Mouse (Mus musculus): Measurements from ENCODE around the gene Kif24.
"Not testable (repeated sequence)": the region's sequence is repeated elsewhere in the genome, so short reads cannot be mapped to it uniquely, and the experiment has no call there.

Gene Kif24

DNA sequence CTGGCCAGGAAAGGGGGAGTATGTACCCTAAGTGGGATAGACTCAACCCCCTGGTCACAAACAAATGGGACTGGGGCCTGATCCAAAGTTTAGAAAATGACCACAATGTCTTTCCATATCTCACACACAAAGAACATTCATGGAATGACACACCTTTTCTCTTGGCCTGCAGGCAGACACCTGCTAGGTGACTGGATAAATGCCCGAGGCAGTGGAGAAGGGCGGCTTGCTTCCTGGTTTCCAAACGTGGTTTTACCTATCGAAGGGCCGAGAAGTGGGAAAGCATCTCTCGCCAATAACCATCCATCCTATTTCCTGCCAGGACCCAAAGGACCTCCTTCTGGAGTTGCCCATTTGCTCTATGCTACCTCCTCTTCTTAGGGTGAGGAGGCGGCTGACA, 28.3 kb upstream of the Kif24 start:
- DNase-seq (ENCODE audit: low spot score in 2 of 2) = no peak

DNA sequence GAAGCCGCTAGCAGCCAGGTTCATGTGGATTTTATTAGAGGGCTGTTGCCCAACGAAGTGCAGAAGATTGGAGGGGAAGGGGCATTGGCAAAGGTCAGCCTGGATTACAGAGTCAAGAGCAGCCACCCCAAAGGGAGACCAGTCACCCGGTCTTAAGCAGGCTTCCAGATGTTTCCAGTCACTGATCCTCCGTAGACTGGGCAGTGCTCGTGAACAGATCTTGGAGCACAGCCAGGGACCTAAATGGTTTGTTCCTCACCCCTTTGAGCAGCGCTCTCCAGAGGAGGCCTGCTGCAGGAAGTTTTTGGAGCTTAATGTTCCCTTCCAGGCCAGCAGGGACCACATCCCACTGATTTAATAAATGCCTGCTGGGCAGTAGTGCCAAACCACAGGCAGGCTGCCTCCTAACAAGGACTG, 16.9 kb upstream of the Kif24 start:
- DNase-seq (ENCODE audit: low spot score in 2 of 2) = peak; percentile 65 to 66

DNA sequence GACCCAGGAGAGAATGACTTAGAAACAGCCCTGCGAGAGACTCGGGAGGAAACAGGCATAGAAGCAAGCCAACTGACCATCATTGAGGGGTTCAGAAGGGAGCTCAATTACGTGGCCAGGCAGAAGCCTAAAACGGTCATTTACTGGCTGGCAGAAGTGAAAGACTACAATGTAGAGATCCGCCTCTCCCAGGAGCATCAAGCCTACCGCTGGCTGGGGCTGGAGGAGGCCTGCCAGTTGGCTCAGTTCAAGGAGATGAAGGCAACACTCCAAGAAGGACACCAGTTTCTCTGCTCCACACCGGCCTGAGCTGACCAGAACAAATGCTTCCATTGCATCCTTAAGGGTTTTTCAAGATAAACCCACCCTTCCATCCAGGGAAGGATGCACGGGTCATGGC, 15.6 kb upstream of the Kif24 start:
- DNase-seq (ENCODE audit: low spot score in 2 of 2) = peak; percentile 65 to 69

DNA sequence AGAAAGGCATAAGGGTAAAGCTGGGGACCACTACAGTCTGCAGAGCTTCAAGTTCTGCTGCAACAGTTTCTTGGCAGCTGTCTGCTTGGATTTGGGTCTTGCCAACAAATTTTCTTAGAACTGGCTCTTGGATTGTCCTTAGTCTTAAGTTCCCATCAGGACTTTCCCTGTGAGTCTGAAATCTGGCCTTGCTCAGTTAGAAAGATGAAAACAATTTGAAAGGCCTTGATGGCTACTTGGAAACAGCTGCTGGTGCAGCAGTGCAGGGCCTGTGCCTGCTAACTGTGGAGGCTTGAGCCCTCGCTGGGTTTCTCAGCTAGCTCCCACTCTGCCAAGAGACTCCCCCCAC, 14.7 kb upstream of the Kif24 start:
- peak in 1 of 2 experiments; percentile 41 for DNase-seq (ENCODE audit: low spot score in 2 of 2)

DNA sequence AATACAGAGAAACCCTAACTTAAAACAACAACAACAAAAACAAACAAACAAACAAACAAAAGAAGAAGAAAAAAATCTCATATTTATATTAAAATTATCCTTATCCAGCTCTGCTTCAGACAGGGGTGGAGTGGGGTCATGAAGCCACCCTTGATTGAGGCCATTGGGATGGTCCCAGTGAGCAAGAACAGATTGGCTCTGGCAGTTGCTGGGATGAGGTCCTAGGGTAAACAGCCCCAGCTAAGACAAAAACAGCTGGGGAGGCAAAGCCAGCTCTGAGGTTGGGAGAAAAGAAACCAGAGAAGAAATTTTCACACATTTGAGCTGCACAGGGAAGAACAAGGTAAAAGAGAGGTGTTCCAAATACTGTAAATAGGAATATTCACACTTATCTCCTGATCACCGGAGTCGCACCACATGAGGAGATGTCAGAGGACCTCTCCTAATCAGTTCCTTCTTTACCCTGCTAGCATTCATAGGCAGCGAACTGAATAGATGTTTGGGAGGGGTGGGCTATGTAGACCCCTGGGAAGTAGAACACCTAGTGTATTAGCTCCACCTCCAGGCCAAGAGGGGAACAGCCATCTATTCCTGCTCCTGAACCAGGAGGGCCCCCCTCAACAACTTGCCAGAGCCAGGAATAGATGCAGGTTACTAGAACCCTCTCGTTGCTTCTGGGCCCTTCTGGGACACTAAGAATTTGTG, 14.2 kb upstream of the Kif24 start:
- no peak for DNase-seq (ENCODE audit: low spot score in 2 of 2)

DNA sequence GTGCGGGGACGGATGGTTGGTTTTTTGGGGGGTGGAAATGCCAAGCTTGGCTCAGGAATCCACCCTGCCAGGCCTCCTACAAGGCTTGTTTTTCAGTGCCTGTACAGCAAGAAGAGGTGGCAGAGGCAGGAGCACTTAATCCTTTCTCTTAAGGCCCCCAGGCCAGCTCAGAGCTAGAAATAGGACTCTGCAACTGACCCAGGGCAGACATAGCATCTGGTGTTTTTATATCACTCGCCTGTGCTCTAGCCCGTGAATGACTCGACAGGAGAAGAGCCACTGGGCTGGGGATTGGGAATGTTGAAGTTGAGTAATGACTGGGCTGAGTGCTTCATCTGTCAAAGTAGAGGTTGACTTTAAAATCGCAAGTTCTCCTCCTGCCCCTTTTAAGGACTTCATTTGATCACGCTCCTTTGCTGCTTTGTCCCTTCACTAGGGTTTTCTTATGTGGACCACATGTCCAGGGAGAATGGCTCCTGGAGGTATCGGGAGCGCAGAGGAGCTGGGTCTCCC, 13.0 kb upstream of the Kif24 start:
- DNase-seq (ENCODE audit: low spot score in 2 of 2) = no peak

DNA sequence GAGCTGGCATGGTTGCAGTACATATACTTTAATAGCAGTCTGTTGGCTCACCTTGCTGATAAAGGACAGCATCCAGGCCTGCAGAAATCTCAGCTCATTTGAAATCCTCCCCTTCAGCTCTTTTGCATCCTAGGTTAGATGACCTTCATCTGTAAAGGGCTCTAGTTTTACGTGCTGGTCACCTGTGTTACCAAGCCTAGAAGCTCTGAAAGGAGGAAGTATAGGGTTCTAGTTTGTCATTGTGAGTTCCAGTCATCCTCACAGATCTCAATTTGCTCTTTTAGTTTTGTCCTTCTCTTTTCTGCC, 6.7 kb upstream of the Kif24 start:
- no peak for DNase-seq (ENCODE audit: low spot score in 2 of 2)

DNA sequence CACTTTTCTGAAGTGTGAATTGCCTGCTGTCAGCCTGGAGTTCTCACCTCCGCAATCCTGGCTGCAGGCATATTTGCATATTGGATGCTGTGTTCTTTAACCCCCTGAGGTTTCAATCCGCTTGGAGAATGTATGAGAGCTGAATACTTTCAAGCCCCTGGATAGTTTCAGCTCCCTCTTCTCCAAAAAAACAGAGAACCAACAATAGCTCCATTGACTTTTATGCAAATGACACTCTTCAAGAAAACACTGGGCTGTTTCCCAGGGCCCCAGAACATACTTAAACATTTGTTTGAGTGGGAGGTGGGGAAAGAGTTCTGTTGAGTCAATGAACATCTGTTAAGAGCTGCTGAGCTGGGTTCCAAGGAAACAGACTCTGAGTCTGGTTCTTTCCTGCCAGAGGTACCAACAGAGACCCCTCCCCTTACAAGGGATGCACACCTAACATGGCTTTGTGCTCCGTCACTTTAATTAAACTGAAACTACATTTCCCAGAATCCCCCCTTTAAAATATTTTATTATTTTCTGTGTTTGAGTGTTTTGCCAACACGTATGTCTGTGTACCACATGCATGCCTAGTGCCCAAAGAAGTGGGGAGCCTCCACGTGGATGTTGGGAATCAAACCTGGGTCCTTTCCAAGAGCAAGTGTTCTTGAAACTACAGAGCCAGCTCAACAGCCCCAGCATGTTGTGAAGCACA, 6.1 kb upstream of the Kif24 start:
- DNase-seq (ENCODE audit: low spot score in 2 of 2) = peak; percentile 69 to 83

DNA sequence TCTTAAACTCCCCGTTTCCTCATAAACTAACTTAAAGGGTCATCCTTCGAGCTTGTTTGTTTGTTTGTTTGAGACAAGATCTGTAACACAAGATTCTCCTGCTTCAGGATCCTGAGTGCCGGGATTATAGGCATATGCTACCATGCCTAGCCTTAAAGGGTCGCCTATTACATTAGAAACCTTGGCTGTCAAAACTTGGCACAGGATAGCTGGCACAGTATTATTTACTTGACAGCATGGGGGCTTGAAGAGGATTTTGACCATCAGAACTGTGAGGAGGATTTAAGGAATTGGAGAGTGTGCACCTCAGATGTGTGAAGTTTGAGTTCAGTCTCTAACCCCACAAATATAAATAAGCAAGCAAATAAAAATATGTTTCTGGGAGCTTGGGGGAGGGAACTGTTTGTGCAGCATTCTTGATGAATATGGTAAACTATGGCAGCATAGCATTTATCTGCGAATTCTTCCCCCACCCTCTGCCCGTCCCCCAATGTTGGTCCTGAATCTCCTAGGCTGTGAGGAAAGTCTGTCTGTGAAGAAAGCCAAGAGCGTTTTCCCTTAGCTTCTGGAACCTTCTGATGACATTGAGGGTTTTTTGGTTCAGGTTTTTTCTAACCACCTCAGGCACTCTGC, 5.5 kb upstream of the Kif24 start:
- DNase-seq (ENCODE audit: low spot score in 2 of 2) = no peak

DNA sequence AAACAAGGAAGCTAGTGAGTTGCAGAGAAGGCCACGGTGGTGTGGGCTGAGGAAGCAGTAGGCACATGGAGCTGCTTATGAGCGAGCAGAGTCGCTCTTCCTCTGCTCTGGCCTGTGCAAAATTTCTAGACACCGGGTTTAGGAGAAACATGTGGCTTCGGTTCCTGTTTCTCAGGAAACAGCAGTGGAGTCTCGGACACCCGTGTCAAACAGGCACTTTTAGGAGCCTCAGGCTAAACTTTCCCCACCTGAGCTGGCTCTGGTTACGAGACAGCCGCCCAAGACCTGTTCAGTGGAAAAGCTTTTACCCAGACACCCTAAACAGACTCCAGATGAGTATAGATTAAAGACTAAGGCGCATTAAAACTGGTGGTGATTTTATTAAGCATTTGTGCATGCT, 4.5 kb upstream of the Kif24 start:
- DNase-seq (ENCODE audit: low spot score in 2 of 2) = no peak

DNA sequence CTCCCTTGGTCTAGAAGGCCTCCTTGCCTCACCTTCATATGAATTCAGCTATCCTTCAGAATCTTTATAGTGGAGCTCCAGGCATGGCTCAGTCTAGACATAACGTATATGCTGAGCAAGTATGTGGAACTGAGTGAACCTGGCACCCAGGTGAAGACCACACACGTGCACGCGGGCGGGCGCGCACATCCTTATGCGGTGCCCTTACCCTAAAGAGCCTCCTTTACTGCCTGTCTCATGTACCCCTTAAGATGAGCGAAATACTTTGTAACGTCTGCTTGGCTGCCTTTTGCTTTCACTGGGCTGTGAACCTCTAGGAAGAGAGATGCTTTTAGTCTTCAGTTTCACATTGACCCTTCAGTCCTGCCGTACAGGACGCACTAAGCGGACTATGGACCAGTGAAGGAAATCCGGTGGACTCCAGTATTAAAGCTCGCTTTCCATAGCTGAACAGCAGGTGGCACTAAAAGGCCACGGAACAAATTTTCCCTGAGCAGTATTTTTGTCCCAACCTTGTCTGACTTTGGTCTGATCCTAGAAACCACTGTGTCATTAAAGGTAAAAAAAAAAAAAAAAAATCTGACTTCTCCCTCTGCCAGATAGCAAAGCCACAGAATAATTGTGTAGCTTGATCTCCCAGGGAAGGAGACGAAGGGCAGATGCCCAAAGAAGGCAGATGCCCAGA, 3.9 kb upstream of the Kif24 start:
- DNase-seq (ENCODE audit: low spot score in 2 of 2) = peak; percentile 67 to 81

DNA sequence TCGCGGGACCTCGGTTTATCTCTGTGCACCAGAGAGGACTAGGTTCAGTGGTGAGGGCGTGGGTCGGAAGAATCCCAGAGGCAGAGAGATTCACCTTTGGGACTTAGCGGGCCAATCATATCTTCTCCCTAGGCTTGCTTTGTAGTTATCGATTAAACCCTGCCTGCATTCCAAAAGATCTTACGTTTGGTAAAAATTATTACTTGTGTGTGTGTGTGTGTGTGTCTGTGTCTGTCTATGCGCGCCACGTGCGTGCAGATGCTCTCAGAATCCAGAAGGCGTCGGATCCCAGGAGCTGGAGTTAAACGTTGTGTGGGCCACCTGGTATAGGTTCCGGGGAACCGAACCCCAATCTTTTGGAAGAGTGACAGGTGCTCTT, 589 bp upstream of the Kif24 start:
- DNase-seq (ENCODE audit: low spot score in 2 of 2) = peak in 1 of 2 experiments; percentile 53

DNA sequence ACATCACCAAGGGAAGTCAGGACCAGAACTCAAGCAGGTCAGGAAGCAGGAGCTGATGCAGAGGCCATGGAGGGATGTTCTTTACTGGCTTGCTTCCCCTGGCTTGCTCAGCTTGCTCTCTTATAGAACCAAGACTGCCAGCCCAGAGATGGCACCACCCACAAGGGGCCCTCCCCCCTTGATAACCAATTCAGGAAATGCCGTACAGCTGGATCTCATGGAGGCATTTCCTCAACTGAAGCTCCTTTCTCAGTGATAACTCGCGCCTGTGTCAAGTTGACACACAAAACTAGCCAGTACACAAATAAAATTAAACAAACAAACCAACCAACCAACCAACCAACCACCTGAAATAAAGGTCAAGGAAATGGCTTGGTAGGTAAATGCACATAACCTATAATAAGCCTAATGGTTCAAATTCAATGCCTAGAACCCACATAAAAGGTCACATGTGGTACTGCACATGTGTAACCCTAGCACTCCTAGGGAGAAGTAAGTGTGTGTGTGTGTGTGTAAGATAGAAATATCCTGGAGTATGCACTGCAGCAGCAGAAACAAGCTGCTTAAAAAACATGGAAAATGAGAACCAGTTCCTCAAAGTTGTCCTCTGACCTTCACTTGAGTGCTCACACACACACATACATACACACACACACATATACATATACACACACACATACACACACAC, 1.5 kb downstream of the Kif24 start:
- not testable (repeated sequence) for DNase-seq (ENCODE audit: low spot score in 2 of 2)

DNA sequence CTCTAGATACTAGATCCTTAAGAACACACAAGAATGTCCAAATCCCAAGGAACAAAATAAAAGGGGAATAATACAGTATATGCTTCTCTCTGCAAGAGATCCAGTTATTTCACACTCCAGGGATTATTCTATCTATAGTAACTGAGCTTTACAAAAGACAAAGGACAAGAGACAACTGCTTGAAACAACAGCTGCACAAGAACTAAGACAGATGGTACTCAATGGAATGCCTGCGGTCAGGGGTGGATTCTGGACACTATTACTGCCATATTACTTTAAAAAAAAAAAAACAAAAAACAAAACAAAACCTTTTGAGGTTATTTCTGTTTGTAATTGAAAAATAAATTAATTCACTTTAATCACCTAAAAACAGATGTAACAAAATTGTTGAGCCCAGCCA, 4.0 kb downstream of the Kif24 start:
- DNase-seq (ENCODE audit: low spot score in 2 of 2) = no peak

DNA sequence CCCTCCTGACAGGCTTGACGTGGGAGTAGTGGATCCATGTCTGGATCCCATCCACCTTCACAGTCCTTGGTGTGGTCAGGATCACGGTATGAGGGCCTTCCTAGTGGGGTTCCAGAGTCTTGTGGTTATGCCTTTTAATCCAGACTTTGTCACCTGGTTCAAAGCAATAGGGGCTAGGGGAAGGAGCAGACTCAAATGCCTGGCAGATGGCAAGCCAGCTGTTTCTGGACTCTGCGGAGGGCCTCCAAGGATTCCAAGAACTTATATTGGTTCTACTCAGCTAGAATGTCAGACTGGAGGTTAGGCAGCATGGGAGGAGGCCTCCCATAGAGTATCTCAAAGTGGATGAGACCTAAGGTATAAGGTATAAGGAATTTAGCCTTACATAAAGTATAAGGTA, 17.1 kb downstream of the Kif24 start:
- no peak for DNase-seq (ENCODE audit: low spot score in 2 of 2)

DNA sequence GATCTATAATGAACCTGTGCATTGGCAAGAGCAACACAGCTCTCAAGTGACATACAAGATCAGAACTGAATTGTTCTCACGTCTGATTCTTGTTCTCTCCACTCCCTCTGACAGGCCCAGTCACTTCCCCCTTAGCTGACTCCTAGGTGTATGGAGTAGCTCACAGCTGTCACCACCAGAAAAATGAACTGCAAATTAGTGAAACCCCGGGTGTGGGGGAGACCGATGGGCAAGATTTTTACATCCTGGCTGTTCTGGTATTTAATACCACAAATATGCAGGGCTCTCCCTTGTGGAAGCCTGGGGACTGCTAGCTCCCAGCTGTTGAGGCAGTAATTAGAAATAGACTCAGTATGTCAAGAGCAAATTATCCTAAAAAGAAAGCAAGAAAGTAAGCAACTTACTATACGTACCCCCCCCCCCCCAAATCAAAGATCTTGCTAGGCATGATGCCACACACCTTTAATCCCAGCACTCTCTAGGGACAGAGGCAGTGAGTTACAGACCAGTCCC, 21.8 kb downstream of the Kif24 start:
- DNase-seq (ENCODE audit: low spot score in 2 of 2) = no peak

DNA sequence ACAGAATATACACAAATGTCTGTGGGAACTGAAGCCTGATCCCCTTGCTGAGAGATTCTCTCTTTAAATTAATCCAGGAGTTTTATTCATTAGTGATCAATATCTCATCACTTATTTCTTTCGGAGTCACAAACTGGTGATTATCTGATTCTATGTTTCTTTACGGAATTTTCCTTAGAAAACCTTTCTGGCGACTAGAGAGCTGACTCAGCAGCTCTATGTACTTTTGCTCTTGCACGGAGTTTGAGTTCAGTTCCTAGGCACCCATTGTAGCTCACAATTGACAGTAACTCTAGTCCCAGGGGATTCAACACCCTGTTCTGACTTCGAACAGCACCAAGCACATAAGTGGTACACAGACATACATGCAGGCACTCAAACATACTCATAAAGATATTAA, 25.8 kb downstream of the Kif24 start:
- DNase-seq (ENCODE audit: low spot score in 2 of 2) = no peak

DNA sequence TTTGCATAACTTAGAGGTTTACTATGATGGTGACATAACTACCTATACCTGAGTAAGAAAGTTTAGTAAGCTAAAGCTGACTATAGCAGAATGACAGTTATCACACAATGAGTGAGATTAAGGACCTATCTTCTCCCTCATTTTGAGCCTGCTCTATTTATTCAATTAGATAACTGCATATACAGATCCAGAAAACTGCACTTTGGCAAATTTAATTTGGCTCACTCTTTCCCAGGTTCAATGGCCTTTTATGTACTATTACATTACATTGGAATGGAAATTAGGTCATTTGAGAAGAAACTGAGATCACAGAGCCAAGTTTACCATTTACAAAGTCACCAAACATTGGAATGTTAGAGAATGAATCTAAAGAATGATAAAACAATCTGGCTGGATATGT, 47.7 kb downstream of the Kif24 start:
- DNase-seq (ENCODE audit: low spot score in 2 of 2) = no peak

DNA sequence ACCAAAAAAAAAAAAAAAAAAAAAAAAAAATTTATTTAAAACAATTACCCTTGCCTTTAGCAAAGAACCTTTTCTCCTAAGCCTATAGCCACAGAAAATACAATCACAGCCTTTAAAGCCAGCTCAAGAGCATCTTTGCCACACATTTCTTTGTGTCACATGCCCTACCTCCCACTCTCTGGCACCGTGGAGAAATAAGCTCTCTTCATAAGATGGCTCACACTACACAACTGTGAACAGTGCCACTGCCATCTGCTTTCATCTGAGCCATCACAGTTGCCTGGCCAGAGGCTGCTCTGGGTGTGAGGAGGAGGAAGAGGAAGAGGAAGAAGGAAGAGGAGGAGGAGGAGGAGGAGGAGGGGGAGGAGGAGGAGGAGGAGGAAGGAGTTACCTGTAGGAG, 55.3 kb downstream of the Kif24 start:
- DNase-seq (ENCODE audit: low spot score in 2 of 2) = no peak

DNA sequence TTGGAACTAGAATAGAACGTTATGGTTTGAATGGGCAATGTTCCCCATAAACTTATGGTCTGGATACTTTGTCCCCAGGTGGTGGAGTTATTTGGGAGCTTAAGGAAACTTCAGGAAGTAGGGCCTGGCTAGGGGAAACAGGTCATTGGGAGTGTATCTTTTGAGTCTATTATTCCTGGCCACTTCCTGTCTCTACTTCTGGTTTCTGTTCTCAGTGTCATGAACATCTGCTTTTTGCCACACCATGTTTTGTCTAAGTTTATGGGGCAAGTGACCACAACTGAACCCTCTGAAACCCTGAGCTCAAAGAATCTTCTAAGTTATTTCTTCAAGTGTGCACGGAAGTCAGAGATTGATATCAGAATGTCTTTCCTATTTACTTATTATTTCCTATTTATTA, 57.3 kb downstream of the Kif24 start:
- DNase-seq (ENCODE audit: low spot score in 2 of 2) = no peak

DNA sequence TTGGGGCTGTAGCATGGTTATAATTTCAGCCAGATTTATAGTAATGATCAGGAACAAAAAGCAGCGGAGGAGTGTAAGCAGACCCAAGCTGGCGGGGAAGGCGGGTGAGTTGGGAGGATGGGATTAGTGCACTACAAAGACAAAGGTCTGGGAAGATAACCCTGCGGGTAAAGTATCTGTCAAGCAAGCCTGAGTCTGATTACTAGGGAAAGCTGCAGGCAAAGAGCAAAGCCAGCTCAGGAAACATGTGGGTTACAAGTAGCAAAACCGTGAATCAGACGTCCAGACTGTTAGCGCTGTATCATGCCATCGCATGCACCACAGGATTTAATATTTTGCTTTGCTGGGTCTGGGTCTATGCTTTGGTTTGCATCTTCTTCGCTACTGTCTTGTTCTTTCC, 58.1 kb downstream of the Kif24 start:
- no peak for DNase-seq (ENCODE audit: low spot score in 2 of 2)

DNA sequence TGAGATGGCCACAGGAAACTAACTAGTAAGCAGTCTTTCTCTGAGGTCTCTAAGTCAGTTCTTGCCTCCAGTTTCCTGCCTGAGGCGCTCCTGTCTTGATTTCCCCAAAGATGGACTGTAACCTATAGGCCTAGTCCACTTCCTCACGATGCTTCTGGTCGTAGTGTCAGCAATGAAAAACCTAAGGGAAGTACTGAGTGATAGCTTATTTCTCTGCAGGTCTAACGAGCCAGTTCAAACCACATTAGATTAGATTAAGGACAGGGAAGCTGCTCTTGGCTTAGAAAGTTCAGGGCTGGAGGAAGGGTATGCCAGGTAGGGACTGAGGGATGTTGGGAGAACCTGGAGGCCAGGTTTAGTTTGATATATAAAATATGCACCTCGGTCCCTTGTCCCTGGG, 63.1 kb downstream of the Kif24 start:
- DNase-seq (ENCODE audit: low spot score in 2 of 2) = no peak

Data from right cerebral cortex, postnatal 10 days (tissue).